Mouse (Mus musculus) embryo, embryonic 11 days (tissue): ENCODE measurements around the gene Slc38a7.
"Not testable (repeated sequence)": the region's sequence is repeated elsewhere in the genome, so short reads cannot be mapped to it uniquely, and the experiment has no call there.

Experiments
- DNase-seq: peaks from one replicate; pipeline ENCODE4 v3.0.0-alpha.2; 2015

The Slc38a7 gene

GRCm38 (mm10) chr8:95853102-95853843 lies at the start of gene Slc38a7:
TSS of gene Slc38a7 (minus strand) at chr8:95853539.
- peak; percentile 94 for DNase-seq

- DNase-seq = peak; percentile 54
These were observed 48.5 kb upstream of the Slc38a7 start for GRCm38 (mm10) chr8:95901864-95902263.

GRCm38 (mm10) chr8:95893701-95894100 lies 40.4 kb upstream of the Slc38a7 start:
- DNase-seq = no peak

GRCm38 (mm10) chr8:95888285-95889136 lies 35.2 kb upstream of the Slc38a7 start, which contains the start of gene Got2:
TSS of gene Got2 (minus strand) at chr8:95888547.
- DNase-seq = peak; percentile 95

- peak; percentile 90 for DNase-seq
These were observed 34.4 kb upstream of the Slc38a7 start for GRCm38 (mm10) chr8:95887578-95888284.

- no peak for DNase-seq
These were observed 33.6 kb upstream of the Slc38a7 start for GRCm38 (mm10) chr8:95886647-95887577.

- no peak for DNase-seq
These were observed 32.6 kb upstream of the Slc38a7 start for GRCm38 (mm10) chr8:95885966-95886365.

- DNase-seq = no peak
These were observed 32.0 kb upstream of the Slc38a7 start for GRCm38 (mm10) chr8:95885271-95885841.

GRCm38 (mm10) chr8:95884491-95884890 lies 31.2 kb upstream of the Slc38a7 start:
- DNase-seq = no peak

- no peak for DNase-seq
These were observed 28.9 kb upstream of the Slc38a7 start for GRCm38 (mm10) chr8:95882191-95882590.

- DNase-seq = no peak
These were observed 28.2 kb upstream of the Slc38a7 start for GRCm38 (mm10) chr8:95881576-95881975.

GRCm38 (mm10) chr8:95879823-95880222 lies 26.5 kb upstream of the Slc38a7 start:
- DNase-seq = no peak

GRCm38 (mm10) chr8:95878176-95878962 lies 25.0 kb upstream of the Slc38a7 start:
- DNase-seq = peak; percentile 57

GRCm38 (mm10) chr8:95875270-95875669 lies 21.9 kb upstream of the Slc38a7 start:
- no peak for DNase-seq

GRCm38 (mm10) chr8:95871690-95872089 lies 18.4 kb upstream of the Slc38a7 start:
- DNase-seq = no peak

GRCm38 (mm10) chr8:95864851-95865250 lies 11.5 kb upstream of the Slc38a7 start:
- DNase-seq = not testable (repeated sequence)

- not testable (repeated sequence) for DNase-seq
These were observed 10.6 kb upstream of the Slc38a7 start for GRCm38 (mm10) chr8:95863761-95864440.

GRCm38 (mm10) chr8:95854174-95854573 lies 835 bp upstream of the Slc38a7 start:
- DNase-seq = no peak

- DNase-seq = no peak
These were observed 1.0 kb downstream of the Slc38a7 start for GRCm38 (mm10) chr8:95852290-95852689.

GRCm38 (mm10) chr8:95850326-95850725 lies 3.0 kb downstream of the Slc38a7 start:
- DNase-seq = no peak
